Mouse (Mus musculus) CH12.LX (cell line): Measurements from ENCODE around the gene Smug1. TPM values are rescaled to one million over a fixed set of nuclear protein-coding genes. Genes with fewer than 3 reads are reported as not detected.

ENCODE experiments used
- DNase-seq: peaks from one replicate; pipeline ENCODE4 v3.0.0-alpha.2; 2013; ENCODE audit errors: extremely low read depth
- H3K27ac ChIP-seq: 2 replicates; pipeline ENCODE4 v1.5.1; 2012; ENCODE audit warnings: low read depth, mild to moderate bottlenecking, control low read depth, moderate library complexity; ENCODE audit not compliant: insufficient read depth
- H3K27me3 ChIP-seq: replicated peaks from 2 replicates; pipeline ENCODE3; 2012; ENCODE audit warnings: inconsistent platforms
- H3K36me3 ChIP-seq, 2 experiments: replicated peaks in 1 of 2; 2 replicates each; pipeline versions ENCODE3 to v1.6.1; 2012; ENCODE audit warnings: inconsistent platforms in 1 of 2, low read length in 1 of 2, mild to moderate bottlenecking in 1 of 2, mixed read lengths in 1 of 2, moderate library complexity in 1 of 2; ENCODE audit not compliant: control insufficient read depth in 1 of 2, insufficient read depth in 1 of 2
- H3K4me1 ChIP-seq, 2 experiments: 2 replicates each; pipeline ENCODE4 v1.6.1; 2012; ENCODE audit warnings: inconsistent platforms in 1 of 2, moderate library complexity in 1 of 2; ENCODE audit not compliant: insufficient read depth in 2 of 2, control insufficient read depth in 1 of 2
- H3K4me2 ChIP-seq: 2 replicates; pipeline ENCODE4 v1.6.1; 2012; ENCODE audit warnings: low read depth, mild to moderate bottlenecking, control low read depth; ENCODE audit not compliant: poor library complexity, insufficient read depth, severe bottlenecking
- H3K4me3 ChIP-seq, 3 experiments: fragments of 150-350 bp in 1 of 3; sonication (generic) in 1 of 3; replicated peaks in 1 of 3; 2 replicates each; pipeline versions ENCODE3 to v1.5.1; 2011 to 2012; ENCODE audit warnings: low read depth in 2 of 3, low read length in 2 of 3, mild to moderate bottlenecking in 2 of 3, moderate library complexity in 2 of 3, control low read depth in 1 of 3, improper control_type of control experiment in 1 of 3, inconsistent platforms in 1 of 3, mixed read lengths in 1 of 3; ENCODE audit not compliant: poor library complexity in 1 of 3
- H3K79me2 ChIP-seq: replicated peaks from 2 replicates; pipeline ENCODE4 v1.6.1; 2012; ENCODE audit warnings: mild to moderate bottlenecking, moderate library complexity; ENCODE audit not compliant: control insufficient read depth, poor library complexity, insufficient read depth, severe bottlenecking; ENCODE audit errors: extremely low read depth
- H3K9ac ChIP-seq: 2 replicates; pipeline ENCODE4 v1.6.1; 2012; ENCODE audit warnings: low read depth, mild to moderate bottlenecking, control low read depth, moderate library complexity; ENCODE audit not compliant: insufficient read depth
- H3K9me3 ChIP-seq: replicated peaks from 2 replicates; pipeline ENCODE3; 2012; ENCODE audit warnings: low read length, inconsistent platforms, mixed read lengths
- BHLHE40 ChIP-seq: IDR thresholded peaks from 2 replicates; pipeline ENCODE4 v1.6.1; 2011; ENCODE audit warnings: mild to moderate bottlenecking, low read depth, low read length, improper control_type of control experiment
- CHD1 ChIP-seq: IDR thresholded peaks from 2 replicates; pipeline ENCODE4 v1.6.1; 2012; ENCODE audit warnings: low read depth, low read length, improper control_type of control experiment, inconsistent platforms
- CHD2 ChIP-seq: IDR thresholded peaks from 2 replicates; pipeline ENCODE4 v1.6.1; 2011; ENCODE audit warnings: low read length, improper control_type of control experiment
- EP300 ChIP-seq: IDR thresholded peaks from 2 replicates; pipeline ENCODE4 v1.6.1; 2011; ENCODE audit warnings: low read length, improper control_type of control experiment
- GABPA ChIP-seq: IDR thresholded peaks from 2 replicates; pipeline ENCODE4 v1.6.1; 2012; ENCODE audit warnings: low read depth, low read length, improper control_type of control experiment, inconsistent platforms; ENCODE audit not compliant: insufficient replicate concordance
- IRF4 ChIP-seq: IDR thresholded peaks from 2 replicates; pipeline ENCODE4 v1.6.1; 2014; ENCODE audit warnings: low read depth, mild to moderate bottlenecking, inconsistent platforms, low read length, improper control_type of control experiment
- MXI1 ChIP-seq: IDR thresholded peaks from 2 replicates; pipeline ENCODE4 v1.6.1; 2011; ENCODE audit warnings: mild to moderate bottlenecking, low read depth, low read length, improper control_type of control experiment
- NRF1 ChIP-seq: IDR thresholded peaks from 2 replicates; pipeline ENCODE4 v1.6.1; 2014; ENCODE audit warnings: low read depth, mild to moderate bottlenecking, inconsistent platforms, low read length, improper control_type of control experiment, moderate library complexity
- PAX5 ChIP-seq: IDR thresholded peaks from 2 replicates; pipeline ENCODE4 v1.6.1; 2012; ENCODE audit warnings: low read length, inconsistent platforms, mixed read lengths
- POLR2AphosphoS2 ChIP-seq: IDR thresholded peaks from 2 replicates; pipeline ENCODE4 v1.6.1; 2011; ENCODE audit warnings: low read depth, low read length, improper control_type of control experiment
- RCOR1 ChIP-seq: conservative IDR thresholded peaks from 2 replicates; pipeline ENCODE4 v1.6.1; 2012; ENCODE audit warnings: low read depth, mild to moderate bottlenecking, inconsistent platforms, low read length, improper control_type of control experiment
- SMC3 ChIP-seq: IDR thresholded peaks from 2 replicates; pipeline ENCODE4 v1.6.1; 2011; ENCODE audit warnings: low read depth, low read length, improper control_type of control experiment
- TBP ChIP-seq: conservative IDR thresholded peaks from 2 replicates; pipeline ENCODE4 v1.6.1; 2011; ENCODE audit warnings: low read depth, low read length, improper control_type of control experiment
- TCF12 ChIP-seq: IDR thresholded peaks from 2 replicates; pipeline ENCODE4 v1.6.1; 2014; ENCODE audit warnings: low read depth, mild to moderate bottlenecking, inconsistent platforms, low read length, improper control_type of control experiment
- UBTF ChIP-seq: IDR thresholded peaks from 2 replicates; pipeline ENCODE4 v1.6.1; 2012; ENCODE audit warnings: low read depth, mild to moderate bottlenecking, inconsistent platforms, low read length, improper control_type of control experiment, moderate library complexity
- USF1 ChIP-seq: IDR thresholded peaks from 2 replicates; pipeline ENCODE4 v1.6.1; 2014; ENCODE audit warnings: low read depth, mild to moderate bottlenecking, inconsistent platforms, low read length, improper control_type of control experiment
- USF2 ChIP-seq: conservative IDR thresholded peaks from 2 replicates; pipeline ENCODE4 v1.6.1; 2011; ENCODE audit warnings: low read depth, low read length, improper control_type of control experiment
- ZMIZ1 ChIP-seq: IDR thresholded peaks from 2 replicates; pipeline ENCODE4 v1.6.1; 2012; ENCODE audit warnings: low read depth, mild to moderate bottlenecking, inconsistent platforms, low read length, improper control_type of control experiment
- ZNF384 ChIP-seq: IDR thresholded peaks from 2 replicates; pipeline ENCODE4 v1.6.1; 2012; ENCODE audit warnings: low read depth, low read length, improper control_type of control experiment, inconsistent platforms
- dilution Hi-C: fragments of 300-500 bp; cut with MboI; formaldehyde crosslinking; loops from 2 replicates; pipeline ENCODE4 v1.14.3; 2020; ENCODE audit warnings: low sequenced_read_pairs; ENCODE audit not compliant: extremely low pct_unique_long_range_greater_than_20kb, extremely low pct_ligation_motif_present
- in situ Hi-C: fragments of 300-500 bp; cut with MboI; formaldehyde crosslinking; loops from 3 replicates; pipeline ENCODE4 v1.14.3; 2019; ENCODE audit warnings: low sequenced_read_pairs, low pct_ligation_motif_present, low pct_unique_long_range_greater_than_20kb, mixed read lengths
- polyA plus RNA-seq: library from polyadenylated mRNA; unstranded; fragments of >175 nt; gene quantifications from 2 replicates; pipeline ENCODE4 v1.2.1, GENCODE M21; 2012; ENCODE audit warnings: low read depth; ENCODE audit not compliant: insufficient read length
- total RNA-seq, 2 experiments: library from RNA; depleted of rRNA; stranded (reverse); fragments of 300-350 nt in 1 of 2; fragments of >200 nt in 1 of 2; gene quantifications; 2 replicates each; pipeline ENCODE4 v1.2.3; 2012 to 2014

Gene Smug1
- total and polyA plus RNA-seq, 3 experiments = 6.1 to 9.8 (median 7.8) TPM

GRCm38 (mm10) chr15:103115726-103116125 is 51.2 kb downstream of the Smug1 start:
- H3K4me2 ChIP-seq = no peak overlapping the region
- no peaks in the 10 kb centered on the region for H3K79me2 ChIP-seq
- no peaks in the 10 kb centered on the region for H3K9me3 ChIP-seq
- peaks cover 21% of the 10 kb centered on the region for H3K27me3 ChIP-seq
- H3K4me3 ChIP-seq = no peak overlapping the region
- no peak overlapping the region for H3K9ac ChIP-seq
- H3K27ac ChIP-seq = no peak overlapping the region
- H3K4me1 ChIP-seq = peaks cover 0 to 29% of the 10 kb centered on the region in 2 experiments; a peak in 2 of 4 replicates
- DNase-seq = no peak
- dilution Hi-C loops = no loop called here
- TF ChIP-seq BHLHE40 (no peak), CHD1 (no peak), TBP (no peak)
- TF ChIP-seq, all 38 proteins: peak for 0
- no peaks in the 10 kb centered on the region for H3K36me3 ChIP-seq
- in situ Hi-C loops = no loop called here

- Histone ChIP-seq H3K4me3 (no peak overlapping the region), H3K4me1 (peaks cover 0 to 29% of the 10 kb centered on the region in 2 experiments; a peak in 2 of 4 replicates), H3K9me3 (no peaks in the 10 kb centered on the region), H3K9ac (no peak overlapping the region), H3K4me2 (no peak overlapping the region), H3K27me3 (peaks cover 21% of the 10 kb centered on the region), H3K36me3 (no peaks in the 10 kb centered on the region), H3K27ac (no peak overlapping the region), H3K79me2 (no peaks in the 10 kb centered on the region)
- in situ Hi-C loops = no loop called here
- dilution Hi-C loops = no loop called here
- DNase-seq = no peak
- TF ChIP-seq NRF1 (no peak), ZNF384 (no peak), POLR2AphosphoS2 (no peak), IRF4 (no peak), MXI1 (no peak), CHD1 (no peak), USF1 (no peak), RCOR1 (no peak), ZMIZ1 (no peak), GABPA (no peak), SMC3 (no peak), UBTF (no peak), TCF12 (no peak), CHD2 (no peak), EP300 (no peak), PAX5 (no peak), USF2 (no peak)
Observed at GRCm38 (mm10) chr15:103115256-103115655, 51.6 kb downstream of the Smug1 start.
